Mouse (Mus musculus) MEL-GATA-1-ER (cell line): ENCODE results near the gene Zw10.

Source experiments
- DNase-seq: peaks from one replicate; pipeline ENCODE4 v3.0.0-alpha.2; 2012; ENCODE audit warnings: low read depth; ENCODE audit errors: extremely low read depth

Zw10 gene

DNA sequence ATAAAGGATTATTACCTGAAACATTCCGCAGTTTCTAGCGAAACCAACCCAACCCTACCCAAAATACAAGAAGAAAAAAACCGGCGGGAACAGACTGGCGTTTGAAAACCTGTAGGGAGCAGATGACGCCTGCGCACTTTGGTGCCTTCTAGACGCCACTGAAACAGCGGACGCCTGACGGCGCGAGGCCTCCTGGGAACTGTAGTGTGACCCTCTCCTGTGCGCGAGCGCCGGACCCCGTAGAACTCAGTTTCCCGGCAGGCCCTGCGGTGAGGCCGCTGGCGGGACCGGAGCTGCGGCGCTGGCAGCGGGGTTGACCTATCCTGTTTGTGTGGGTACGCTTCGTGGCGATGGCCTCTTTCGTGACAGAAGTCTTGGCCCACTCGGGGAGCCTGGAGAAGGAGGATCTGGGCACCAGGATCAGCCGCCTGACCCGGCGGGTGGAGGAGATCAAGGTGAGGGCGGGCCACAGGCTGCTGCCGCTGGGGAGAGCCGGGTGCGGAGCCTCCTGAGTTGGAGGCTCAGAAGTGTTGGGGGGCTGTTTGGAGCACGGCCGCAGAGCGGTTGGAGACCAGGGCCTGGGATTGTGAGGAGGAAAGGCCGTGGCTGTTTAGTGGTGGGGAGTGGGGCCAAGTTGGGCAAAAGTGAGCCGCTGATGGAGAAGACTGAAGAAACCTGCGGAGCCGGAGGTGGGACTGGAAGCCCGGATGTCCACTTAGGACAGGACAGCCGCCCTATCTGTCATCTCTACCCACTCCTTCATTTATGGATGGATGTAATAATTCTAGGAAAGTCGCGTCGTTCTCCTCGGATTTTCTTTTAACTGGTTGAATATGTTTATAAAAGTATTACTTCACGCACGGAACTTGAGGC is at the start of gene Zw10:
Gene Zw10 (plus strand): TSS at position 281 of the 873 bp plus-strand sequence.
- peak; percentile 94 for DNase-seq

GRCm38 (mm10) chr9:49015824-49016223 is 39.6 kb upstream of the Zw10 start:
- no peak for DNase-seq

- no peak for DNase-seq
Observed at GRCm38 (mm10) chr9:49021289-49021688, 34.1 kb upstream of the Zw10 start.

DNA sequence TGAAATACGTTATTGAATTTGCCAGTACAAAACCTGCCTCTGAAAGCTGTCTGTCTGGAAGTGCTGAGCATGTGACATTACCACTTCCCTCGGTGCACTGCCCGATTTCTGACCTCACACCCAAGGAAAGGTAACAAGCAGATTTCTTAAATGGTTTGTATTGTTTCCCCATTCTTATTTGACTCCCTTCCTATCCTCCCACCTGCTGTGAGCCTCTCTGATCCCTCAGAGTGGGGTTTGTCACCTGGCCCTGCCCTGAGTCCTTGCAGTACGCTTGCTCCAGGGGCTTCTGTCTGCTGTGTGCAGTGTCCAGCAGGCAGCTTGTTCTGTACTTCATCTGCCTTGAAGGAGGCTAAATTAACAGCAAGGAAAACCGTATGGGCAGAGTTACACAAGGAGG is 31.5 kb upstream of the Zw10 start:
- no peak for DNase-seq

GRCm38 (mm10) chr9:49024529-49024928 is 30.9 kb upstream of the Zw10 start:
- no peak for DNase-seq

- no peak for DNase-seq
Observed at GRCm38 (mm10) chr9:49034764-49035163, 20.6 kb upstream of the Zw10 start.

GRCm38 (mm10) chr9:49050901-49051300 is 4.5 kb upstream of the Zw10 start:
- DNase-seq, result no peak

GRCm38 (mm10) chr9:49051349-49051748 is 4.1 kb upstream of the Zw10 start:
- DNase-seq, result peak; percentile 66

DNA sequence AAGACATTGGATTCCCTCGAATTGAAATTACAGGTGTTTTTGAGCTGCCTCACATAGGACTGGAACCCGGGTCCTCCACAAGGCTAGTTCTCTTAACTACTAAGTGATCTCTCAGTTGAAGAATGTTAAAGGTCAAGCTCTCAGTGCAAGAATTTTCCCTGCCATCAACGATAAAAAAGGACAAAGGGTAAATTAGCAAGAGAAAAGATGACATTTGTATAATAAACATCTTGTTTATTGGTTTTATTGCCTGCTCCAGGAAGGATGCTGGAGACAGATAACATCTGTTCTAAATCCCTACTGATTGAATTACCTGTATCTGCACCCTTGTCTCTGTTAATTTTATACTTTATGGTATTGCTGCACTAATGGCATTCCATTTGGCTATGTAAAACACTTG is 1.4 kb upstream of the Zw10 start:
- DNase-seq, result no peak

DNA sequence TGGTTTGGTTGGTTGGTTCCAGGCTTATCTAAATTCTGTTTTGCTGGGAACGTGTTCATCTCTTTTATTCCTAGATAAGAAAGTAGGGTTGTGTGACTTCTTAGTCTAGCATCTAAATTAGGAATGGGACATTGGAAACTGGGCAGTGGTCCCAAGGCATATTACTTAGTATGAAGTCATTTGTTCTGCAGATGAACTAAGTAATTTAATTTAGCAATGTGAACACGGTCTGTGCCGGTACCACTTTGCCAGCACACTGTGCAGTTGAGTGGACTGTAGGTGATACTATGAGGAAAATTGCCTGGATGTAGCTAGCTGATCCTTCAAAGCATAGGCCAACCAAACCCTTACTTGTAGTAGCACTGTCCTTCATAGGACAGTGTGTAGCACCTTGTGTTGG is 21.4 kb downstream of the Zw10 start:
- DNase-seq, result no peak

DNA sequence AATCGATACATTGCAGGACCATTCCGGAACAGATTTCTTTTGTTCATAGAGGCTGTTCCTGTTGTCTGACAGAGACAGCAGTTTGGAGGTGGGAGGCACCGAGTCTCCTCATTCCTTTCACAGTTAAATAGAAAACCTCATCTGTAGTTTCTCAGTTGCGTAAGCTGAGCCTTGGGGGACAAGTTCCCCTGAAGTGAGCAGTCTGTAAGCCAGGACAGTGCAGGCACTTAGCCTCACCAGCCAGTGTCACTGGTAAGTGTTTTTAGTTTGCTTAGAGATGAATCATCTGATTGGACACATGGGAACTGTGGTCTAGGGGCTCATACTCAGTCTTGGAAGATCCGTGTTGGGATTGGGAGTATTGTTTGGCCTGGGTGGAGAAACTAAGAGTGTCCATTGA is 25.7 kb downstream of the Zw10 start, which contains the start of gene Tmprss5:
Gene Tmprss5 (plus strand): TSS at position 154 of the 400 bp plus-strand sequence.
- DNase-seq, result no peak

DNA sequence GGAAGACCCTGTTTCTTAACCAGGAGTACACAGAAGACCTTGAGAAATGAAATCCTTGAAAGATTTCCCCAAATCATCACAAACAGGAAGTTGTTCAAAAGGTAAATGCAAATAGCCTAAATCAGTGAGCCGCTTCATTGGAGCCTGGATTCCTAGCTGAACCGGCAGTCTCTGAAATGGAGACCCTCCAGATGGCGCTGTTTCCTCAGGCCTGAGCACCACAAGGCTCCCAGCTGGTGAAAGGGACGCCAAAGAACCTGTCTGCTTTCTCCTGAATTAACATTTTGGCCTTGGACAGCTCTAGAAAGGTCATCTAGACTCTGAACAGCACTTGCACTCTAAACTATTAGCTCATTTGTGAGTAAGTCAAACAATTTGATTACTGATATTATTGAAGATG is 26.1 kb downstream of the Zw10 start:
- DNase-seq, result peak; percentile 15

DNA sequence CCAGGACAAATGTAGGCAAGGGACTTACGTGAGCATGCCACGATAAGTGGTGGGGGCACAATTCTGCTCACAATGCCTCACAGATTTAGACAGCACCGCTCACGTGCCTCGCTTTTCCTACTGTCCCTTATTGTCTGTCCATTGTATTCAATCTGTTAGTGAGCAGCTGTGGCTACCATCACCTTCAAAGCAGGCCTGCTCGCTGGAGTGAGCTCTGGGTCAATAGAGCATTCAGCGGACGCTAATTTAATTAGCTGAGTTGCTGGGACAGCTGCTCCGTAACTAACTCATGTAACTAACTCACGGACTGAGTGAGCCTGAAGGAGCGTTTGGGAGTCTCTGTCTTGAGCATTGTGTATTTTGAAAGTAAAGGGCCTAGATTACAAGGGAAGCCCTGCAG is 31.9 kb downstream of the Zw10 start:
- no peak for DNase-seq

DNA sequence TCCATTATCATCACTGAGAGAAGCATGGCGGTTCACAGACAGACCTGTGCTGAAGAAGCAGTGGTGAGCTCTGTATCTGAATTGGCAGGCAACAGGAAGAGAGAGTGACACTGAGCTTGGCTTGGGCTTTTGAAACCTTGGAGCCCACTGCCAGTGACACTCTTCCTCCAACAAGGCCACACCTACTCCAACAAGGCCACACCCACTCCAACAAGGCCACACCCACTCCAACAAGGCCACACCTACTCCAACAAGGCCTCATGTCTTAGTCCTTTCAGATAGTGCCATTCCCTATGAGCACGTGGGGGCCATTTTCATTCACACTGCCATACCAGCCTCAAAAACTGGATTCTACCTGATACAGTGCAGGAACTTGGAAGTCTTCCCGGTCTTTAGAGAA is 43.5 kb downstream of the Zw10 start:
- no peak for DNase-seq

GRCm38 (mm10) chr9:49102328-49102727 is 46.9 kb downstream of the Zw10 start:
- no peak for DNase-seq

- DNase-seq, result no peak
Observed at GRCm38 (mm10) chr9:49109101-49109500, 53.7 kb downstream of the Zw10 start.

- DNase-seq, result no peak
Observed at GRCm38 (mm10) chr9:49110476-49111220, 55.2 kb downstream of the Zw10 start.

DNA sequence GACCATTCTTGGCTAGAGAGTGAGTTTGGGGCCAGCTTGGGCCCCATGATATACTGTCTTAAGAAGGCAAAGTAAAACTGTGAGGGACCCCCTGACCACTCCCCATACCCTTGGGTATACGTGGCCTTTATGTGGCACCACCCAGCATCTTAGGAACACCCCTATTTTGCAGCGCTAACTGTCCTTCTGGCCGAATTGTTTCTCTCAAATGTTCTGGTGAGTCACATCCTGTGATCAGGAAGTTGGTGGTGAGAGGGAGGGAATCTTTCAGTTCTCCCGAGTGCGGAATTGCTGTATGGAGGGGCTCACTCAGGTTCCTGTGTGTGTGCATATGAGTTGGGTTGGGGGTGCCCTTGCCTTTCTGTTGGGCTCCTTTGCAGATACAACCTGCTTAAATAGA is 55.9 kb downstream of the Zw10 start:
- no peak for DNase-seq

GRCm38 (mm10) chr9:49118271-49118825 is 62.9 kb downstream of the Zw10 start:
- no peak for DNase-seq

DNA sequence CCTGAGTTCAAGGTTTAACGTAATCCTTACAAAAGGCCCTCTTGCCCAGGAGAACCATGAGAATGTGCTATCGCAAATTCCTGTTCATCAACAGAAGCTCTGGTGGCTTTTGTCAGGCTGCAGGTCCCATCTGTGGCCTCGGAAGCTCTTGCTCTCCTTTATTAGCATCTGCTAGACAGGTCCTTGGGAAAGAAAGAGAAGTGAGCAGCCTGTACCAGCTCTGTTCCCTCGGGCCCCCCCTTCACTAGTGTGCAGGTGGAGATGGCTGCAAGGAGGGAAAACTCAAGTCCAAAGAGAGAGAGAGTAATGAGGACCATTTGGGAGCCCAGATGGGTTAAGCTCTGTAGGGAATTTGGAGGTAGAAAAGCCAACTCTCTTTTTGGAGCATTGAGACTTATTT is 64.3 kb downstream of the Zw10 start:
- DNase-seq, result no peak

DNA sequence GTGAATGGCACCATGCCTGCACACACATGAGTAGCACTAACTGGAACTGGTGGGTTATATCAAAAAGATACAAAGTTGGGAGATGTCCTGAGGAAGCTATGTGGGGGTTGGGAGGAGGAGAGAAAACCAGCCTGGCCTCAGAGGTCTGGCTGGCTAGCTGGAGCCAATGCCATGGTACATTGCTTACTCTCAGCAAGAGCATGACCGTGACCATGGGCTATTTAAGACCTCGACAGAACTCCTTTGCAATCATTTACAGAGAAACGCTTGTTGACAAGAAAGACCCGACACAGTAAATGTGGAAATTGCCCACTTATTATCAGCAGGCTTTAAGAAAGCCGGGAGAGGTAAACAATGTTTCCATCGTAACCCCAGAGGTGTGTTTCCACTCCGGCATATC is 70.3 kb downstream of the Zw10 start:
- DNase-seq, result no peak
